Mouse (Mus musculus) right cerebral cortex, adult 18-20 months (tissue): Measurements from ENCODE around the gene Olfr1459.

Experiments
- DNase-seq: peaks from one replicate; pipeline ENCODE4 v3.0.0; 2022; ENCODE audit warnings: mixed read lengths

The Olfr1459 gene

DNA sequence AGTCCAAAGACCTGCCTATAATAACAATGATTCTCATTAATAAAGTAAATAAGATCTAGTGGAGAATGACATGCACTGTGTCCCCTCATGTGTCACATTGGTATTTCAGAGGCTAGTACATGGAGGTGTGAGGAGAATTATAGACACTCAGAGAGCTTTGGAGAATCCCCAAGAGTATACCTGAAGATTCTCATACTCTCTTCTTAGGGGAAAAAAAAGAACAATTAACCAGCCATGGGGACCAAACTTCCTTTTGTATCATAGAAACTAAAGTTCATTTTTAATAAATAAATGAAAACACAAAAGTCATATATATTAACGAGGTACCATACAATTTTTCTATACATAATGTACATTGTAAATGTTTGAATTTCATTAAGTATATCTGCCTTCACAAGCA lies at the start of gene Olfr1459:
Gene Olfr1459 (minus strand): TSS at position 101 of the 400 bp plus-strand sequence.
- DNase-seq, result no peak

DNA sequence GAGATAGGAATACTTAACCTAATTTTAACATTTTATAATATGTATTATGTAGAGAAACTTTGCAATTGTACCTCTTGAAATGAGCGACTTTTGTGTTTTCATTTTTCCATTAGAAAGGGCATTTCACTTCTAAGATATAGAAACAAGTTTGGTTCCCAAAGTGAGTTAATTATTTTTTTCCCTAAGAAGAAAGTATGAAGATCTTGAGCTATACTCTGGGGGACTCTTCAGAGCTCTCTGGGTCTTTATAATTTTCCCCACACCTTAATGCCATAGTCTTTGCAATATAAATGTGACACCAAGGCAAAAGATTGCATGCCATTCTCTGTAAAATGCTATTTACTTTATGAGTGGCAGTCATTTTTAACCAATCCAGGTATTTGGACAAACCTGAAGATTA lies 36.1 kb upstream of the Olfr1459 start, which contains the start of gene Olfr1462:
Gene Olfr1462 (plus strand): TSS at position 301 of the 400 bp plus-strand sequence.
- DNase-seq, result no peak

DNA sequence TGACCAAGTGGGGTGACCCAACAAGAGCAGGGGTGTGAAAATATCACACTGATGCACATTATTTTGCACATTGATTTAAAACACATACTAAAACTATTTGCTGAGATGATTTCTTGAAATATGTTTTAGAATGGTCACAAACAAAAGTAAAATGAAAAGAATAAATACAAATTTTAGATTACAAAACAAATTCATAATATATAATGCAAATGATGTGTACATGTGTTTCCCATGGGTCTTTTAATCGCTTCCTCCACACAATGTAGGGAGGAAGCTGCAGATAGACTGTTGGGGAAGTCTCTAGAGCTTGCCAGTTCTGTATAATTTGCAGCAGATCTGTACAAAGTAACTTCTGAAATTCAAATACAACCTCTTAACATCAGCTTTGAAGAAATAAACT lies 13.4 kb upstream of the Olfr1459 start, which contains the start of gene Olfr1461:
Gene Olfr1461 (plus strand): TSS at position 301 of the 400 bp plus-strand sequence.
- DNase-seq, result no peak

DNA sequence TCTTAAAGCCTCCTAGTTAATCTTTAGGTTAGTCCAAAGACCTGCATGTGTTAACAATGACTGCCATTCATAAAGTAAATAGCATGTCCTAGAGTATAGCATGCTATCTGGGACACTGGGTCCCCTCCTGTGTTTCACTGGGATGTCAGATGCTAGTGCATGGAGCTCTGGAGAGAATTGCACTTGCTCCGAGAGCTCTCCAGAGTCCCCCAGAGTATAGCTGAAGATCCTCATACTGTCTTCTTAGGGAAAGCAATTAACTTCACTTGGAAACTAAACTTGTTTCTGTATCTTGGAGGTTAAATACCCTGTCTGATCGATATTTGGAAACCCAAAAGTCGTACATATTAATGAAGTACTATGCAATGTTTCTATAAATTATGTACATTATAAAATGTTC lies 42.7 kb downstream of the Olfr1459 start, which contains the start of gene Olfr1458:
Gene Olfr1458 (minus strand): TSS at position 101 of the 400 bp plus-strand sequence.
- no peak for DNase-seq

DNA sequence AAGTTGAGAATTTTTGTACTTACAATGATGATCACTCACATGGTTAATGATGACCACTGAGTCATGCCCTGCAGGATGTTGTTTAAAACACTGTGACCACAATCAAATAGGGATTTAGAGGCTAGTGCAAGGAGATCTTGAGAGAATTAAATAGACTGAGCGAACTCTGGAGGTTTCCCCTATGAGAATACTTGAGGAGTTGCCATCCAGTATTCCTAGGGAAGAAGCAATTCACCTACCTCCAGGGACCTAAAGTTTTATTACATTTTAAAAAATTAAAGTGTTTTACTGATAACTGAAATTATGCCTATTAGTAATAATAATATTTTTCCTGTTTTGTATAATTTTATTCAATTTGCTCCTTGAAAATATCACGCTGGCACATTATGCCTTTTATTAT lies 51.6 kb downstream of the Olfr1459 start, which contains the start of gene Olfr1457:
Gene Olfr1457 (minus strand): TSS at position 101 of the 400 bp plus-strand sequence.
- no peak for DNase-seq

DNA sequence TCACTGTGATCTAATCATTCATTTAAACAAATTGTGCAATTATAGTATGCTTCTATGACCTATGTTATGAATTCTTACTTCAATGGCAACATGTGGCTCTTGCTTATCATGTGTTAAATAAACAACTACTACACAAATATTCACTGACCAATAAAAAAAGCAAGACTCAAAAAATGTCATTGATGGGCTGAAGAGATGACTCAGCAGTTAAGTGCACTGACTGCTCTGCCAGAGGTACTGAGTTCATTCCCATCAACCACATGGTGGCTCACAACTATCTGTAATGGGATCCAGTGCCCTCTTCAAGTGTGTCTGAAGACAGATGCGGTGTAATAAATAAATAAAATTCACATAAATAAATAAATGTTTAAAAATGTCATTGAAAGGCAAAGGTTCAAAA lies 55.4 kb downstream of the Olfr1459 start:
- no peak for DNase-seq
